Mouse (Mus musculus) E14TG2a.4 (cell line): ENCODE results near the gene Tapbpl.

ENCODE experiments used
- CTCF ChIP-seq: conservative IDR thresholded peaks from 2 replicates; pipeline ENCODE4 v1.5.1; 2014; ENCODE audit warnings: low read length
- NANOG ChIP-seq: IDR thresholded peaks from 2 replicates; pipeline ENCODE4 v1.6.1; 2014; ENCODE audit warnings: borderline replicate concordance, low read length, mixed read lengths
- POU5F1 ChIP-seq: IDR thresholded peaks from 2 replicates; pipeline ENCODE4 v1.6.1; 2014; ENCODE audit warnings: low read length, borderline replicate concordance

DNA sequence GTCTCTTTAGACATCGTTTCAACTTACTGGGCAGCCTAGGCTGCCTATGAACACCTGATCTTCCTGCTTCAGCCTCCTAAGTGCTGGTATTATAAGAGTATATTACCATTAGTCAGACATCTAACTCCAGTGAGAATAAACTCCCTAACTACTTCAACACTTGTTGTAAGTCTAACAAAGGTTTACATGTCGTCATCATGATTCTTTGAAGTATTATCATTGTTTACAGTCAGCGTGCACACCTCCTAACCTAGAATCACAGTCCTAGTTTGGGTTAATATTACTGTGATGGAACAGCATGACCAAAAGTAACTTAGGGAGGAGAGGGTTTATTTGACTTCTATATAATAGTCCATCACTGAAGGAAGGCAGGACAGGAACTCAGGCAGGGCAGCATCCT is 35.8 kb upstream of the Tapbpl start:
- no peak for TF ChIP-seq NANOG
- no peak for TF ChIP-seq CTCF
- no peak for TF ChIP-seq POU5F1
